Mouse (Mus musculus): ENCODE measurements around the gene Pnck.

Pnck gene

DNA sequence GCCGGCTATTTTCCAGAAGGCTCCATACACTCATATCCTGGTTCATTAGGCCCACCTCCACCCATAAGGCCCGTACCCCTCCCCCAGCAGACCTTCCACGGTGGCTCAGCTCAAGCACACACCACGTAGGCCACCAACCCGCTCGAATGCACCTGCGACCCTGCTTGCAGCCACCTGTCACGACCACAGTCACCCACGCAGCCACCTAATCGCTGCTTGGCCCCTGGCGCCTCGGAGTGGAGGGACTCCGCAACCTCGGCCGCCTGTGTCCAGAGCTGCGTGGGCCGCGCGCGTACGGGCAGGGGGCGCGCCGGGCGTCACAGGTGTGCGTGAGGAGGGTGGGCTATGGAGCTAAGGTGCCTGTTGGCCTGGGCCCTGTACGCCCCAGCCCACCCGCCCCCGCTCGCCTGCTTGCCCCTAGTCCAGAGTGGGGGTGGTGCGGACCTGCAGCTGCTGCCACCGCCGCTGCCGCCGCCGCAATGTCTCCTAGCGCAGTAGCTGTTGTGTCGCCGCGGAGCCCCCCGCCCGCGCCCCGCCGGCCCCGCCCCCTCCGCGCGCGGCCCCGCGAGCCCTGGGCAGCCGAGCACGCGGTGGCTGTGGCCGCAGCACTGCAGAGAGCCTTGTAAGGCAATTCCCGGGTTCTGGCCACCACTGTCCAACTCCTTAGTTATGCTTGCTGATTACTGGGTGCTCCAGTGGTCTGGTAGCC is at the start of gene Pnck:
TSS of gene Pnck (minus strand) at position 543 of the 709 bp plus-strand sequence.
- DNase-seq: no peak

DNA sequence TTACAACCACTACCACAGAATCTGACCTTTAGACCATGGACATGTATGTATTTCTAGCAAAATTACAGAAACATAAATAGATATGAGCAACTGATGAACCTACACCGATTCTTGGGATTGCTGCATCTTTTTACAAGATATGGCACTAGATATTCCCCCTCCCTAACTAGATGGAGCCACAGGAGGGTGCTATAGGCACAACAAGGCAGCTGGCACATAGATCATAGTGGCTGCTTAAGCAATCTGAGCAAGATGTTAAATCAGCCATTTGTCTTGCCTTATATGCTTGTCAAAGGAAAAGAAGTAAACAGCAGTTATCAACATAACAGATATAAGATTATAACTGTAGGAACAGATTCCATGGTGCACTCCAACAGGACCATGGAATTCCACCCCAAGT is 40.6 kb upstream of the Pnck start:
- DNase-seq: no peak

DNA sequence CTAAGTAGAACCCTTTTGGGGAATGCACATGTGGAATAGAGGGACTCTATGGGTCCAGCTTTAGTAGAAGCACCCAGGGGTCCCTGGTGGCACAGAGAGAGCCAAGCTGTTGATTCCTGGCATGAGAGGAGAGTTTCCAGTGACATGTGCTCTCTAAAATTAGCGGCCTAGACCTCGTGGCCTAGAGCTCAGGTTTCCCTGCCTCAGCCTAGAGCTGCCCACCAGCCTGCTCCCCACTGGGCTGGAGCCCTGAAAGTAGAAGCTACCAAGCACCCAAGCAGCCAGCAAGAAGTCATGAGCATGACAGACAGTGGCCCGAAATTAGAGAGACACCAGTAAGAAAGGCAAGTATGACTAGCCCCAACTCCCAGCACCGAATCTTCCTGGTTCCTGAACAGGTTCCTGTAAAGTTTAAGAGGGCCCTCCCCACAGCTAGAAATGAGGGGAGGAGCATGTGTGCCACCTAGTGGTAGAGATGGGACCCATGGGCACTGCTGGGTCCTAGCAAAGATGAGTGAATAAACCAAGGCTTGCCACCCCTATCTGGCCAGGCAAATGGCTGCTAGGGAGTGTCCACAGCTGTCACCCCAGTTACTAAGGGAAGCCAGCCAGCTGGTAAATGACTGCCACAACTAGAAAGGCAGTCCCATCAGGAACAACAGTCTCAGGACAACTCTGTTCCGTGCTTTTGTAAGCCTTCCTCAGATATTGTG is 31.2 kb upstream of the Pnck start:
- DNase-seq: peak; percentile 82

DNA sequence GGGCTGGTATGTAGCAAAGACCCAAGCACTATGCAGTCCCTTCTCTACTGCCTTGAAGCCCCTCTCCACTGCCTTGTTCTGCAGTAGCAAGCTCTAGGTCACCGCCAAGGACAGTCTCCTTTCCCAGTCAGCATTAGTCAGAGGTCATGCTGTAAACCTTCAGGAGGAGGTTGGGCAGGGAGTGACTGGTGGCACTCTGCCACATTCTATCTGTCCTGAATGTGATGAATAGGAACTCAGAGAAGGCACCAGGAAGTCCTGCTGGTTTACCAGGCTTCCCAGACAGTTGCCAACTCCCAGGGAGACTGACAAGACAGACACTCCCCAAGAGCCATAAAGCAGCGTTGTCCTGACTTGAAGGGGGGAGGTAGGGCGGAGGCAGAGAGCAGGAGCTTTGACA is 25.7 kb upstream of the Pnck start:
- DNase-seq: peak; percentile 36

DNA sequence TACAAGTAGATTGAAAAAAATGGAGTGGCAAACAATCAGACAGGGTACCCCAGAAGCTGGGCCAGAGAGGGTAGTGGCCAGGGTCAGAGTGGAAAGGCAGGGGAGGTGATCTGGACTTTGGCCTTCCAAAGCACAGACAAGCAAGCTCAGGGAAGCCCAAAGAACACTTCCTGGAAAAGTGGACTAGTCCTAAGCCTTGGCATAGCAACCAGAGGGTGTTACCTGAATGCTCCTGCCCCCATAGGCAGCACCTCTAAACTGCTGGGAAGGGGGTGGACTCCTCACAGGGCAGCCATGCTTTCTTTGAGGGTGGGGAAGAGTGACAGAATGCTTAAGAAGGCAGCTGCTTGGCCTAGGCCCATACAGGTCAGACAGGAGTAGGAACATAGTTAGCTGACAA is 25.1 kb upstream of the Pnck start:
- no peak for DNase-seq

DNA sequence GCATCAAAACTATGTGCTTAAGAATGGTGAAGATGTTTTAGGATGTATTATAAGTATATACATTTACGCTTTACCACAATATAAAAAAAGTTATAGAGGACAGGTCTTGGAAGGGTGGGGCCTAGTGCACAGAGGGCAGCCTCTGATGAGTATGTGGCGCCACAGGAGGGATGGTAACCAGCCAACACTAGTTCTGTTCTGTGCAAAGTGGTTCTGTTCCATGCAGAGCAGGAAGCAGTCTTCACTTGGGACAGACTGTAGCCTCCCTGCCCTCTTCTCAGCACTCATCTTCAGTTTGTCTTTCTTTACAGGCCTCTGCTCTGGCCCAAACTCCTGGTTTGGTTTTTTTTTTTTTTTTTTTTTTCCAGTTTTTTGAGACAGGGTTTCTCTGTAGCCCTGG is 24.2 kb upstream of the Pnck start:
- DNase-seq: no peak

DNA sequence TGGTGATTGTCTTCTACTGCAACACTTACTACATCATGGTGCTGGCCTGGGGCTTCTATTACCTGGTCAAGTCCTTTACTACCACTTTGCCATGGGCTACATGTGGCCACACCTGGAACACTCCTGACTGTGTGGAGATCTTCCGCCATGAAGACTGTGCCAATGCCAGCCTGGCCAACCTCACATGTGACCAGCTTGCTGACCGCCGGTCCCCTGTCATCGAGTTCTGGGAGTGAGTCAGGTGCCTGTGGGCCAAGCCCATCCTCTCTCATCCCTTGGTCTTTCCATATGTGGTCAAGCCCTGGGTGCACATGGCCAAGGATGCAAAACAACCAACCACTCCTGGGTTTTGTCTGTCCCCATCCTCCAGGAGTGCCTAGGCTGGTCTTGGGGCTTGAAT is 16.8 kb upstream of the Pnck start:
- DNase-seq: no peak

DNA sequence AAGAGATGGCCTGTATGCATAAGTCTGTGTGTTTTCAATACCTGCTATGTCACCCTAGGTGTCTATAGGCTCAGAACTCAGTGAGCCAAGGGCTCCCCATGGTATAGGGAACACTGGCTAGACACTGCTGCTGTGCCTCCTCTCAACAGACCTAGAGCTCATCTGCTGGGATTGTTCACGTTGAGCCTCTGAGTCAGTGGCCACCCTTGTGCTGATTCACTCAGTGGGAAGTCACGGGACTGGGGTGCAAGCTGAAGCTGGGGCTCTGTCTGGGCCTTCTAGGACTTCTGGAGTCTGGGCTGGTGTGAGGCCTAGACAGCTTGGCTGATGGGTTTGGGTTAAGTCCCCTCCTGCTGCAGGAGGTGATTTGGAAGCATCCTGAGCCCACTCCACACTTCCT is 15.3 kb upstream of the Pnck start:
- DNase-seq: no peak

DNA sequence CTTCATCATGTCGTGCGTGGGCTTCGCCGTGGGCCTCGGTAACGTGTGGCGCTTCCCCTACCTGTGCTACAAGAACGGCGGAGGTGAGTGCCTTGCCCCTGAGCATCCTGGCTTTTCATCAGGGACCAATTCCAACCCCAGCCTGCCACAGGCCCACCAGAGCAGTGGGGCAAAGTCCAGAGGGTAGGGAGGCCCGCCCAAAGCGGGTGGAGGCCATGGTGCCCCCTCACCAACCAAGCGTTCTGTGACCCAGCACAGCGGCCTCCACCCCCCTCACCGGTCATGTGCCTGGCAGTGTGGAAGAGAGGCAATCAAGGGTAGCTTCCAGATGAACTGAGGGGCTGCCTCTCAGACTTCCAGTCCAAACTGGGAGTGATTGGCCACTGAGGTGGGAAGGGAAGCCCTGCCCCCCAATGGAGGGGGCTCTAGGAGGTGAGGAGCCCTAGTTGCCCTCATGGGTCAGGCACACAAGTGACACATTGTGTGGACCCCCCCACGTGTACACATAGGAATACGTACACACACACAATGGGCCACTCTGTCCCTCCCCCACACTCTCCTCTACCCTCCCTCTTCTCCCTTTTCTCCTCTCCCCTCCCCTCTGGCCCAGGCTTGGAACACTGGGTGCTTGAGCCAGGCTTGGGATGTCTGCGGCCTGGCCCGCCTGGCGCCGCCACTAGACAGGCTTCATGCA is 14.2 kb upstream of the Pnck start:
- DNase-seq: no peak

DNA sequence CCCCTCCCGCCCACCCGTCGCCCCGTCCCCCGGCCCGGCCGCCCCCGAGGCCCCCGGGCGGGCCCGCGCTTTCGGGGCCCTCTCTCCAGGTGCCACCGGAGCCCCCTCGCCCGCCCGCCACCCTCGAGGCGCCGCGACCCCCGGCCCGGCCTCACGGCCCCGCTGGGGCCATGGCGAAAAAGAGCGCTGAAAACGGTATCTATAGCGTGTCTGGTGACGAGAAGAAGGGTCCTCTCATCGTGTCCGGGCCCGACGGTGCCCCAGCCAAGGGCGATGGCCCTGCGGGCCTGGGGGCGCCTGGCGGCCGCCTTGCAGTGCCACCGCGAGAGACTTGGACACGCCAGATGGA is 13.7 kb upstream of the Pnck start:
- no peak for DNase-seq

DNA sequence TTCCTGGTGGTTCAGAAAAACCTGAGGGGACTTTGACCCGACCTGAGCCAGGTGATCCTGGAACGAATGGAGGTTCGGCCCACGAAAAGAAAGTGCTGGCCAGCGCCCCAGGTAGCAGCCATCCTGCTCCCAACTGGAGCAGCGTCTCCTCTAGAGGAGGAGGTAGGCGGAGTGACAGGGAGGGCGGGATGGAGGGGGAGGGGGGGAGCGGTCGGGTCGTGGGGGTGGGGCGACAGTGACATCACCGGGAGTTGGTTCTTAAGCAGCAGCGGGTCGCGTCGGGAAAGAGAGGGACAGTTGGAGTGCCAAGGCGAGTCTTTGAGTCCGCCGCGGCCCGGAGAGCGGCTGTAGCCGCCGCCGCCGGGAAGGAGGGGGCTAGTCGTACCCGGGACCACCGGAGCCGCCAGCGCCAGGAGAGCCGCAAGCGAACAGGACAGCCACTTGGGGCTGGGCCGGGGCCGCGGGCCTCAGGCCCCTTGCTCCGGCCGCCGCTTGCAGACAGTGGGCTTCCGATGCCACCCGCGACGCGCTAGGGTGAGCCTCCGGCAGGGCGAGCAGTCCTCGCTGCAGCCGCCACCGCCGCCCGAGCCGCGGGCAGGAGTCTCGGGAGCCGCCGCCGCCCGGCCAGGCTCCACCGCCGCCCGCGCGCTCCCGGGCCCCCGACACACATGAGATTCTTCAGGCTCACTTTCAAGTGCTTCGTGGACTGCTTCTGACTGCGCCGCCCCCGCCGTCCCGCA is 13.1 kb upstream of the Pnck start, which contains the start of gene Slc6a8:
TSS of gene Slc6a8 (plus strand) at position 272 of the 740 bp plus-strand sequence.
- DNase-seq: peak; percentile 80

DNA sequence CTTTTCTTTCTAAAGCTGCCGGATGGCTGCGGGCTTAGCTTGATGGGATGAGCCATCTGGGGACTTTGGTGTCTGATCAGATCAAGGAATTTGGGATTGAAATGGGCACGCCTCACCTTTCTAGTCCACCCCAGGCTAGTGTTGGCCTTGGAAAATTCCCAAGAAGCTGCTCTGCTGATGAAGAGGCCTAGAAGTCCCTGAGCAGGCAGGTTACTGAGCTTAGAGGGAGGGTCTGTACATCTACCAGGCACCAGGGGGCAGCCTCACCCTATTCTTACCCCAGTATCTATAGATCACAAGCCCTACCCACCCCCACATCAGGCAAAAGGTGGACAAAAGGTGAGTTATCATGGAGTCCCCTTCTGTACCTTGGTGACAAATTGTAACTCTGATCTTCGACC is 12.1 kb upstream of the Pnck start:
- DNase-seq: peak; percentile 74

DNA sequence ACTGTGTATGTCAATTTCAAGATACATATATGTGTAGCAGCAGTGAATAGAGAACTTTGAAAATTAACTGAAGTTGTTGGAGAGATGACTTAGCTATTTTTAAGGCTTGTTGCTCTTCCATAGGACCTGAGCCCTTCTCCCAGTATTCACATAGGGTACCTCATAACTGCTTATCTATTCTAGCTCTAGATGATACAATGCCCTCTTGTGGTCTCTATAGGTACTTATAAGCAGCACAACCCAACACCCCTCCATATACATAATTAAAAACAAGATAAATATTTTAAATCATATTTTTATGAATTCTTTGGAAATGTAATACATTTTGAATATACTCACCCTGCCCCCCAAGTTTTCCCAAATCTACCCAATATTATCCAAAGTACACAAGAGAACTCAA is 3.2 kb upstream of the Pnck start:
- no peak for DNase-seq

DNA sequence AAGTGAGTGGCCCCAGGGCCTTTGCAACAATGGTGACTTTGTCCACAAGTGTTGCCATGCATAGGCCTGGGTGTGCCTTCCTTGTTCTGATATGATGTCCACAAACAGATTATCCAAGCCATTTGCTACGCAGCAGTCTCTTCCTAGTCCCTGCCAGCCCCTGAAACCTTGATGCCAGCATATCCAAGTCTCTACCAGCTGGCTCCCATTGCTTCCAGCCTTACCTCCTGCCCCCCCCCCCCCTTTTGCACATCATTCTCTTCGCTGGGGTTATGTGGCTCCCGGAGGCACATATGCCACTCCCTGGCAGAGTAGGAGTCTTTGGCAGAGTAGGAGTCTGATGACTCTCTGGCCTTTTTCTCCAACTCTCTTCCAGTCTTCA is 358 bp upstream of the Pnck start:
- no peak for DNase-seq

DNA sequence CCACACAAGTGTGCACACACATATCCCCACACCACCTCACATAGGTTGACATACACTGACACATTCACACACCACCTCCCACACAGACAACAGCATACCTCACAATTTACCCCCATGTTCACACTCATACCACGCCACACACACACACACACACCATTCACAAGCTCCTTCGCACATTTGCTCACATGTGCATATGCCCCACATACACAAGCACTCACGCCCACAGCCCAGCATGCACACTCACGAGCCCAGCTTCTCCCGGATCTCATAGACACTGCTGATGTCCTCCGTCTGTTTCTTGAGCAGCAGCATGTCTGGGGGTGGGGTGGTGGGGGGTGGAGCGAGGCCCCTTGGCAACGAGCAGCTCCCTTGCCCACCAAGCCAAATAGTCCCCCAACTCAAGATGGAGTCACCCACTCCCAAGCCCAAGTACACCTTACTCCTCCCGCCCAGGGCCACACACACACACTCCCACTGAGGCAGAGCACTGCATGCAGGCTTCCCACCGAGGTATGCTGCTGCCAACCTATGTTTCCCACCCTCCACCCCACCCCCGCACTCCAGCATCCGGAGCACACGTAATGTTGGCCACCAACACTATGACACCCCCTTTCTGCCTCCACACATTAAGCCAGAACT is 862 bp downstream of the Pnck start:
- no peak for DNase-seq

DNA sequence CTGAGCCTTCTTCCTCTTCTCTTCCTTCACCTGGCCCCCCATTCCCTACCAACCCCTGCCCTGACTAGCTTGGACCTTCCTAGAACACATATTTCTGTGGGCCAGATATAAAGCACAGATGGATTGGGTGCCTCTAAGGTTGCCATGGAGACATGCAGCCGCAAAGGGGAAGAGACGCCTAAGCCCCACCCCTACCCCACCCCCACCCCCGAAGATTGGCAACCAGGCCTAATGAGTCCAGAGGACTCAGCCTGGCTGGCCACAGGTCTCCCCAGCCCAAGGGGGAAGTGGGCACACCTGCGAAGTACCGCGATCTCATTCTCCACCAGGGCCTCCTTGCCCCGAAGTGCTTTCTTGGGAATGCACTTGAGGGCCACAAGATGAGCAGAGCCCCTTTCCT is 1.5 kb downstream of the Pnck start:
- no peak for DNase-seq

DNA sequence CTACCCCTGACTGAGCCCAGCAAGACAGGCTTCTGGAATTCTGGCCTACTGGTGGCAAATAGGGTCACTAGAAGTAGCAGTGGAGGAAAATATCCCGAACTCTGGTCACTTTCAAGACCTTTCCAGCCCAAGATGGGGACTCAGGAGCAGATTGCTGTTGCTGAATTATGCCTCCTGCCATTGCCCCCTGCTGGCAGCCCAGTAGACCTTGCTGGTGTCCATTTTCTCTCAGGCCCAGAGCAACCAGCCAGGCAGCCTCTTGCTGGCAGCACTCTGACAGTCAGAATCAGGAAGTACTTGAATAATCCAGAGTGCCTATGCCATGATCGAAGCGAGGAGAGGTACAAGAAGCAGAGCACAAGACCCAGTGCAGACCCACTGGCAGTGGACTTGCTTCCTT is 4.4 kb downstream of the Pnck start:
- DNase-seq: peak; percentile 51

DNA sequence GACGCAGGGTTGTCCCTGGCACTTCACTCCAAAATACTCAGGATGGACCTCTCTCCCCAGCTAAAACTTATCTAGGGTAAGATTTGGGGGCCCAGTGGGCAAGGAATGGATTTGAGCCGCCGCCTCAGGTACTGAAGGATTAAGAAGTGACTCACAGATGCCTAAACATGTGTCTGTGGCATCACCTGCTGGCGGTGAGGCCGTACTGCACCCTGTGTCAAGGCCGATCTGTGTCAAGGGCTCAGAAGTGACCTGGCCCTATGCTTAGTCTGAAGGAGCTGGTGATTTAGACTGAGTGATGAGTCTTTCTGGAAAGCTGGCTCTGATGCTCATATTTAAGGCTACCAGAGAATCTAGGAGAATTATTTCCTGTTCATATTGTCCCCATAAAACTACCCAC is 5.7 kb downstream of the Pnck start:
- peak; percentile 74 for DNase-seq

DNA sequence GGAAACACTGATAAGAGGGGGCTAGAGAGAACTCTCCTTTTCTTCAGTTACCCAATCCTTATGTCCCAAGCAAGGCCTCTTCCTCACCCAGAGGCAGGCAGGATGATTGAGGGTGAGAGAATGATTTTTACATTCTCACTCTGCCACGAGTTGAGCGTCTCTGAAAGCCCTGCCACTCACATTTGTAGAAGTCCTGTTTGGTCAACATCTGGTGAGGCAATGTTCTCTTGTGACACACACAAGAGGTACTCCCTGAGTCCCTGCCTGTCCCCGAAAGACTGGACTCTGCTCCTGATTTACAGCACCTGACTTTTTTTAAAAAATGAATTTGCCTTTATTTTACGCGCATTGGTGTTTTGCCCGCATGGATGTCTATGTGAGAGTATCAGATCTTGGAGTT is 6.5 kb downstream of the Pnck start:
- peak; percentile 28 for DNase-seq

DNA sequence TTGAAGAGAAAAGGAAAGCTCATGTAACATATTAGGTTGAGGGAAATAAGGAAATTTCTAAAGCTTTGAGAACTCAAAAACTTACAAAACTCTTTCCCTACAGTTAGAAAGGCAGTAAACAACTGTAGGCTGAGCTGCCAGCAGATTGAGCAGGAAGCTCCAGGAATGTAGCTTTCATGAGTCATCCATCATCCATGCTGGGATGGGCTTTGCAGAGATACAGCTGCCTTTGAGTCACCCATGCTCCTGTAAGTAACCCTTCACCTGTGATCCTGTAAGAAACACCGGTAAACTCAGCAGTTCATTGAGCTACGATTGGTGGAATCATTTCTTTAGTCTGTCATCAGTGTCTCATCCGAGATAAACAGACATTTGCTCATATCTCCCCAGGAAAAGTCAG is 9.0 kb downstream of the Pnck start:
- DNase-seq: no peak

DNA sequence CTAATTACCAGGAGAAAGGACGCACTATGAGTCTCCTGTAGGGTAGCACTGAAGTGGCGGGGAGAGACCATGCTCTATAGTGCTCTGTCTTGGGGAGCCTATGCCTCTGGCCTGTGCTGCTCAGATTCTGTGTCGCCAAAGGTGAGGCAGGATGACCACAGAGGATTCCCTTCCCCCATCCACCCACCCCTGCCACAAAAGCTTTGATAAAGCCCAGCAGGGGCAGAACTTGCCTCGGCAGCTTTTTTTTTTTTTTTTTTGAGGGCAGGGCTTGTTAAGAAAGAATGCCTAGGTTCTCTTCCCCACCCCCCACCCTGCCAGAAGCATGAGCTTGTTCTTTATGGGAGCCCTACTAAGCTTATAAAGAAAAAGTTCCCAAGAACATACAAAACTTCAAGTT is 14.8 kb downstream of the Pnck start:
- DNase-seq: no peak

DNA sequence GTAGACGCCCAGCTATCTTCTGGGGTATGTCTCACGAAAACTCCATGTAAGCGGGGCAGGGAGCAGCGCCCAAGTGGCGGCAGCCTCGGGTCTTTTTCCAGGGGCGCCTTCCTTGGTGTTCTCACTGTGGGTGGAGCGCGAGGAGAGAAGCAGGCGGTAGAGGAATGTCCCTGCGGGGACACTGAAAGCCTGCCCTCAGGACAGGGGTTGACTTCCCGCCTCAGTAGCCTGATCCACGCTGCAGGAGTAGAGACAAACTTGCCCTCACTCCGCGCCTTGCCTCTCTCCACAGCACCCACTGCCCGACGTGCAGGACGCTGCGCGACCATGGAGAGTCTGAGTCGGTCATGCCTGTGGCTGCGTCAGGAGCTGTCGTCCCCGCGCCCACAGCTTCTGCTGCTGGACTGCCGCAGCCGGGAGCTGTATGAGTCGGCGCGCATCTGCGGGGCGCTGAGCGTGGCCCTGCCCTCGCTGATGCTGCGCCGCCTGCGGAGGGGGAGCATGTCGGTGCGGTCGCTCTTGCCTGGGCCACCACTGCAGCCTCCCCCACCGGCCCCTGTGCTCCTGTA is 19.9 kb downstream of the Pnck start:
- no peak for DNase-seq

DNA sequence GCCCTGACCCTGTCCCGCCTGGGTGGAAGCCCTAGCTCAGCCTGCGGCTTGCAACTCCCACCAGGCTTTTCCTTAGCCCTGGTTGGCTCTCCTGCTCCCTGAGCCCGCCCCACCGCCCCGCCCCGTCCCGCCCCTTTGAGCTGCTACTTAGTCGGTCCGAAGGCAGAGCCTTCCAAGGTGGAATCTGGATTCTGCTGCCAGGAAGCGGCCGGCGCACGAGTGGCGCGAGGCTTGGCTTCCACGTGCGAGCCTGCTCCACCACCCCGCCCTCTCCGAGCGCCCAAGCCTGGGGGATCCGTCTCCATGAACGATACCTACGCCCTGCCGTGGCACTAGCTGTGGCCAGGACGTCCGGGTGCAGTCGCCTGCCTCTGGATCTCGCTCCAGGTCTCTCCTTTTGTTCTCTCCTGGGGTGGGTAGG is 20.7 kb downstream of the Pnck start, which contains the start of gene Dusp9:
TSS of gene Dusp9 (plus strand) at position 165 of the 421 bp plus-strand sequence.
- DNase-seq: peak; percentile 35

Measured in lung, postnatal 36 days (tissue).